Comparison of ENCODE assay signal across 9 mouse cellular contexts in the genomic region with DNA sequence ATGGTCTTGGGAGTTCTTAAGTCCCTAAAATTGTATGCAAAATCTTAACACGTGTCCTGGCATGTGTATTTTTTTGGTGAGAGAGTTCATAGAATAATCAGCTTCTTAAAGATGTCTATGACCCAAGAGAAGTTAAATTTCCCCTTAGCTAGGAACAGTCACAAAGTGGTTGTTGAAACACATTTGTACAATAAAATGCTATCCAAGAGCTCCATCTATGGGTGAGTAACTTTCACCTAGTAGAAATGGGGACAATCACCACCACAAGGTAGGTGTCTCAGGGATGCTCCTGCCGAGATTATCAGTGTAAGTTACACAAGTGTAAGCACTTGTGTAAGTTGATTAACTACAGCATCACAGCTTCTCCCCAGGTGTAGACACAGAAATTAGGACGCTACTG.
A peak's percentile ranks its signal among the peaks of the same experiment; 100 is the strongest.
DNase-seq lines count a peak whose midpoint lies in the region; ATAC-seq and TF ChIP-seq lines count a peak whose summit lies in the region.
"Had no signal": no experiment of that assay in that cellular context is flagged by ENCODE, and none has a peak within 500 bp of the region (broad histone marks: within the 10 kb centered on the region; RNA-seq: fewer than 3 reads in every experiment).

No protein-coding gene starts in this region.

- peaks cover 25% of the 10 kb centered on the region for H3K36me3 ChIP-seq in kidney, postnatal 0 days (ENCODE audit: insufficient read depth, low read length)
- H3K36me3 ChIP-seq in kidney, embryonic 16.5 days (ENCODE audit: insufficient read depth, low read length), result peaks cover 18% of the 10 kb centered on the region

- no peaks in the 10 kb centered on the region for H3K4me1 ChIP-seq in kidney, postnatal 0 days (replicated peaks; ENCODE audit: insufficient read depth, low read length)
- no peaks in the 10 kb centered on the region for H3K4me1 ChIP-seq in kidney, embryonic 16.5 days (ENCODE audit: insufficient read depth, low read length)

- no peak overlapping the region for H3K9ac ChIP-seq in kidney, postnatal 0 days (ENCODE audit: low read depth, low read length)
- no peak overlapping the region for H3K9ac ChIP-seq in kidney, embryonic 16.5 days (replicated peaks; ENCODE audit: low read length)

- no peak overlapping the region for H3K27ac ChIP-seq in kidney, postnatal 0 days
- H3K27ac ChIP-seq in kidney, embryonic 16.5 days (ENCODE audit: low read length), result no peak overlapping the region

- TF ChIP-seq CTCF in kidney, postnatal 0 days (IDR thresholded peaks at IDR 0.05; ENCODE audit: low read depth), result peak; percentile 67

- peak; percentile 37 for DNase-seq in embryo, embryonic 10 days (ENCODE audit: low spot score)
- DNase-seq in embryo, embryonic 9.5 days (ENCODE audit: extremely low spot score), result no peak
- peak; percentile 78 for DNase-seq in kidney, postnatal 0 days (ENCODE audit: low spot score)
- DNase-seq in 3T3-L1 (ENCODE audit: low read depth, low spot score) (peak; percentile 59), adipocyte (ENCODE audit: low spot score) (peak; percentile 16)
- no peak for DNase-seq in cerebellum, adult 11-12 months
- DNase-seq: retina, postnatal 1 day had no signal

- no peak for ATAC-seq in kidney, postnatal 0 days (replicated peaks; ENCODE audit: low FRiP score, low read depth)
- no peak for ATAC-seq in kidney, embryonic 16.5 days (ENCODE audit: low FRiP score, low TSS enrichment)
- no peak for ATAC-seq in erythroid progenitor cell, adult 5-6 weeks (replicated peaks; ENCODE audit: low FRiP score, poor library complexity, severe bottlenecking)

- H3K27me3 ChIP-seq in kidney, postnatal 0 days (ENCODE audit: insufficient read depth, low read length), result no peaks in the 10 kb centered on the region
- no peaks in the 10 kb centered on the region for H3K27me3 ChIP-seq in kidney, embryonic 16.5 days (ENCODE audit: insufficient read depth, low read length)

- no peaks in the 10 kb centered on the region for H3K9me3 ChIP-seq in kidney, postnatal 0 days (replicated peaks; ENCODE audit: low read length)
- no peaks in the 10 kb centered on the region for H3K9me3 ChIP-seq in kidney, embryonic 16.5 days (ENCODE audit: low read length)

- no peak overlapping the region for H3K4me2 ChIP-seq in kidney, postnatal 0 days (ENCODE audit: low read length)
- no peak overlapping the region for H3K4me2 ChIP-seq in kidney, embryonic 16.5 days (replicated peaks; ENCODE audit: low read depth, low read length)

- no peak overlapping the region for H3K4me3 ChIP-seq in kidney, postnatal 0 days (replicated peaks; ENCODE audit: low read depth, low read length)
- no peak overlapping the region for H3K4me3 ChIP-seq in kidney, embryonic 16.5 days (ENCODE audit: low read length)

- WGBS in kidney, postnatal 0 days, result 64% methylated on average over 3 of the region's 3 CpGs
- WGBS in kidney, embryonic 16.5 days, result 77% methylated on average over 3 of the region's 3 CpGs

Comparison
In these comparisons a context has a peak if more than half of its experiments do, and no peak if none do; other contexts are left out.
1. DNase-seq: peak in embryo, embryonic 10 days (single experiment), kidney, postnatal 0 days (single experiment), 3T3-L1 (single experiment) and adipocyte (single experiment); none in embryo, embryonic 9.5 days (single experiment) and cerebellum, adult 11-12 months (single experiment).